Mouse (Mus musculus) frontal cortex, adult 2 months (tissue): ENCODE measurements at regions not wholly inside any gene's neighbourhood (a gene's known extent, or its start where the extent isn't known, plus 50 kb on each side); places are given as distances from the start of the nearest gene placed in this dataset.
A peak's percentile ranks its signal among the peaks of the same experiment; 100 is the strongest.

Experiments
- DNase-seq, 2 experiments: peaks; one replicate each; pipeline ENCODE4 v3.0.0; 2022; ENCODE audit warnings: low spot score in 1 of 2; ENCODE audit errors: extremely low spot score in 1 of 2

DNA sequence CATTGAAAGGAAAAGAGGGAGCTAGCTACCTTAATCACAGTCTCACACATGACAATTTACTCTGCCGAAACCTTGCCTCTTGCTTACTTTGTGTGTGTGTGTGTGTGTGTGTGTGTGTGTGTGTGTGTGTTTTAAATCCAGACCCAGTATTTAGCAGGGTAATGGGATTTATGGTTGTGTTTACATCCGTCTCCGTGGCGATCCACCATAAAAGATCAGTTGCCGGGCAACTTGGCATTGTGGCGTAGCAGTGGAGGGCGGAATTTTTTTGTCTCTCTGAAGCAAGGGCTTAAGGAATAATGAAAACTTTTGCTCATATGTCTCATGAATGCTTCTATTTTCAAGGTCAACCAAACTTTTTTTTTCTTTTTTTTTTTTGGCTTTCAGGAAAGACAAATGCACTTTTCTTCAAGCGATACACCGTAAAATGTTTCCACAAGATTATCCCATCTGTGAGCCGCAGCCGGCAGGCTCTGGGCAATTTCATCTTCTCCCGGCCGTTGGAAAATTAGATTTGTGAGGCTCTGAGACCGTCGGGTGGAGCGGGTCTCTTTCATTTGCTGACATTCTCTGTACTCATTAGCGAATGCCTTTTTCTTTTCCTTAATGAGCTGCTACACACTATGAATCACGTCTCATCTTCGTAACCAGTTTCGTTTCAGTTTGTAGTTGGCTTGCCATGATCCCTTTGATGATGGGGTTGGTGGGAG is 53.9 kb upstream of the Ptch1 start:
- no peak for DNase-seq

DNA sequence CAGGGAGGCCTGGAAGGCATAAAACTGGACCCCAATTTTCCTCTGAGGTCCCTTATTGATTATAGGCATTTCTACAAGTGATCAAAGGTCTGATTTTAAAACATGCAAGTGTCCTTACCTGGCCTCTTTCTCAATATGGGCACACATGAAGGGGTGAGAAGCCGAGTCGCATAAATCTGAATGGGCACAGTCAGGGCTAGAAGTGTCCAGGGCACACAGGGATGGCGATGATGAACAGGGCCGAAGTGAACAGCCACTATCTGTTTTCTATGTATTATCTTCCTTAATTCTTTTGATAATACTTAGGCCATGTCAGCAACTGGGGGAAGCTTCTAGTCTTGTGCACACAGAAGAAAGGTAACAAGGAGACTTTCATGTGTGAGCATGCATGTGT is 54.5 kb upstream of the Ptch1 start:
- no peak for DNase-seq

DNA sequence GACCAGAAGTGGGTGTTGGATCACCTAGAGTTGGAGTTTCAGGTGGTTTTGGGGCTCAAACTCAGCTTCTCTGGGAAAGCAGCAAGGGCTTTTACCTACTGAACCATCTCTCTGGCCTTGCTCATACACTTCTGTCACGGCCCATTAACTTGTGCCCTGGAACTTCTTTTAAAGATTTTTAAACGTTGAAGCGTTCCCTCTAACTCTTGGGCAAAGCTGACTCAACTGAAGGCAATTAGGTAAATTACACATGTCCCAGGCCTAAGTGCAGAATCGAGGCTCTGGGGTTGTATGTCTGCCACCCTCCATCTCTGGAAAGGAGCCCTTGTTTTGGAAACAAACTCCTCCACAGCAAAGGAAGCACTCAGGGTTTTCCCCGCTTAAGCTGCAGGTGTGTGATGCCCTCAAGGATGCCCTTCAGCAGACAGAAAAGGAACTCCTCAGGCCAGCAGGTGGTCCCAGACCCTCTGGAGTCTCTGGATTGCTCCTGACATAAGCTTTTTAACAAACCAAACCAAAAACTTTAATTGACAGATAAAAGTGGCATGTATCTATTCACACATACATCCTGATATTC is 58.5 kb upstream of the Ptch1 start:
- no peak for DNase-seq

DNA sequence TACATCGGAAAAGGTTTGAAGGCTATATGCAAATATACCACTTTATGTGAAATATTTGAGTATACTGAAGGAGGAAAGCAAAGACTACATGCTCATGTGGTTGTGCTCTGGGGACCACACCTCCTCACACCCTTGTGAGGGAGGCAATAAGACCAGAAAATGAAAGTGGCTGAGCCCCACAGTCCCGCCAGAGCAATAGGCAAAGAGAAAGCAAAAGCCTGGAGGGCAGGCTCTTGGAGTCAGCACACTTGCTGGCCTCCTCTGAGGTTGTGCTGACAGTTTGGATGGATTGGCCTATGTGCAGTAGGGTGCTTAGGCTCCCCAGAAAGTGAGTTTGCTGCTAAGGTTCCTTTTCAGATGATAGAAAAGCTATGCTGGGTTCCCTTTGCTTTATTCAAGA is 60.9 kb upstream of the Ptch1 start:
- DNase-seq: no peak

DNA sequence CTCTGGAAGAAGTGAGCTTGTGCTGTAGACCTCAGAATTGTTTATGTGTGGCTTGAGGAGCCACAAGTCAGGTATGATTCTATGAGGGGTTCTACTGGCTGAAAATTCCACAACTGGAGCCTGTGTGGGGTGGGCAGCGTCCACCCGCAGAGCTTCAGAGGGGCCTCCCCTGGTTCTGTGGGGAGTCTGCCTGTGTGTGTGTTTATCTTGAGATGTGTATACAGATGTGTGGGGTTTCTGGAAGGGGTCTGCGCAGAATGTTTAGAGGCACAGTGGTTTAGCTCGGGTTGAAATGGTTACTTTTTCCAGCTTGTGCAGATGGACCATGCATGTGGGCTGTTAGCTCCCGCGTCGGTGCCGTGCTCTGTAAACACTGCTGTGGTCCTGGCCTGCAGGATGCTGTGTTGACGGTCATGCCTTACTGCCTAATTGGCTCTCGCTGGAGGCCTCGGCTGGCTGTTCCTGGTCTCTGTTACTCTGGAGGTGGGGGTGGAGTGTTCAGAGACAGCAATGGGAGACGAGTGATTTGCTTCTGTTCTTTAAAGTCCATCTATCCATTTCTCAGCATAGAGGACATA is 68.3 kb upstream of the Ptch1 start:
- DNase-seq: no peak

DNA sequence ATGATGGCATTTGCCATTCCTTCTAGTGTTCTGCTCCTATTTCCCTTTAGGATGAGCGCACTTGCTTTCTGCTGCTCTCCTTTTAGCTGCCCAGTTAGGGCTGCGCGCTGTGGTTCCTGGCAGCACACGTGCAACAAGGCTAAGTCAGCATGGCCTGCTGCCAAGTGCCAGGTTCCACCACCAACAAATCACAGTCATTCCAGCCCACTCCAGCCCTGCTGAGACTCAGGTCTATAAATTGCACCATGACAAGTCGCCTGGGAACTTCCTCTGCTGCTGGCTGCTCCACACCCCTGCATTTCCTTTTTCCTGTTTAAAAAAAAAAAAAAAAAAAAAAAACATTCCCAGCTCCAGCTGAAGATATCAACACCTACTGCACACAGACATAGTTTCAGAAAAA is 69.2 kb upstream of the Ptch1 start:
- peak; percentile 42 to 74 for DNase-seq

DNA sequence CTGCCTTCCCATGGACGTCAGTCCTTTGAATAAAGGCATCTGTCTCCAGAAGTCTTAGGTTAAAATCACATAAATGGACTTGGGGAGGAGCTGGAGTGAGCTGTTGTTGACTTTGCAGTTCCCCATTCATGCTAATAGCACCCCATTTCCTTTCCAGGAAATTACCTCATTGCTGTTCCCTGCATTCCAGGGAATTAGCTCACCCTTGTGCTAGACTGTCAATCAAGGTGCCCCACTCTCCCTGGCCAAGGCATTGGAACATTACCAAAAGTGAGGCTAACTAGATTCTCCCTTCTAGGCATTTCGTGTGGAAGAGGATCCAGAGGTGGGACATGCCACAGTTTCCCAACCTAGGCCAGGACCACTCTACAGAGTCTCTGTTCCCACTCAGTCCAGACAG is 70.0 kb upstream of the Ptch1 start:
- DNase-seq: no peak

DNA sequence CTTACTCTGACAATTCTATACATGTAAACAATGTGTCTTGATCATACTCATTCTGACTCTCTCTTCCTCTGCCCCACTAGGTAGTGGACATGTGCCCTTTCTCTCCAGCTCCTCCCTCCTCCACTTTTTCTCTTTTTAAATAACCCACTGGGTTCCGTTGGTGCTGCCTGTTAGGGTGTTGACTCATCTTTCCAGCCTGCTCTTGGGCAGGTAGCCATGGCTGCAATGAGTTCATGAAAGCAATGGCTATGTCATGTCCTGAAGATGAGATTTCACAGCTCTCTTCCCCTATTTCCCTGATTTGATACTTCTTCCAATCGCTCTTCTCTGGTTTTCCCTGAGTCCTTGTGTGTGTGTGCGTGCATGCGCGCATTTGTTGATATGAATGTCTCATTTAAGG is 70.9 kb upstream of the Ptch1 start:
- no peak for DNase-seq

DNA sequence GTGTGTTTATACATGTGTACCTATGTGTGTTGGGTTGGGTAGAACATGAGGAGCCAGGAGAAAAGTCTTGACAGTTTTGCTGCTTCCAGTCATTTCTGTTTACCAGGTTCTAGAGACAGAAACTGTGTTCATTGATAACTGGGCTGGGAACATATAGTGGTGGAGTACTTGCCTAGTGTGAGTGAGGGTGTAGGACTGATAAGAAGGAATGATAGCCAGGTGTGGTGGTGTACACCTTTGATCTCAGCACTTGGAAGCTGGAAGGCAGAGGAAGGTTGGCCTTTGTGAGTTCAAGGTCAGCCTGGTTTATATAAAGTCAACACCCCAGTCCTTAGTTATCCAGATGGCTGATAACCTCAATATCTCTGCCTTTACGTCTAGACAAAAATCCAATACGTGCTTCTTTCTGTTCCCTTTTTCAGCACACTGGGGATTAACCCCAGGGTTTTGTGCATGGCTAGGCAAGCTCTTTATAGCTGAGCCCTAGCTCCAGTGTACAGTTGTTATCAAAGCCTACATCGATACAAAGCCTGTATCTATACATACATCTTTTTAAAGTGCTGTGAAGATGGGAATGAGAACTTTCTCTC is 75.8 kb upstream of the Ptch1 start:
- DNase-seq: no peak

DNA sequence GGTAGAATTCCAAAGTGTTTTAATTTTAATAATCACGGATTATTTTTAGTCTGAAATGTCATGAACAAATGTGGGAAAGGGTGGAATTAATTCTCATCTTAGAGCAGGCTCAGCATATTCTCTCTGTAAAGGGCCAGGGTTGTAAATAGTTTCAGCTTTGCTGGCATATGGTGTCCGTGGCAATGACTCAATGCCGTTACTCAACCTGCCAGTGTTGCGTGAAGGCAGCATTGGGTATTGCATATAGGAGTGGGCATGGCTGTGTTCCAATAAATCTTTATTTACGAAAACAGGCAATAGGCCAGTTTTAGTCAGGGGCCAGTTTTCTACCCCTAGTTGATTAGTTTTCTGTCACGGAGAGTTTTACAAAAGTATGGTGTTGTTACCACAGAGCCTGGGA is 81.1 kb upstream of the Ptch1 start:
- peak in 1 of 2 experiments; percentile 28 for DNase-seq

DNA sequence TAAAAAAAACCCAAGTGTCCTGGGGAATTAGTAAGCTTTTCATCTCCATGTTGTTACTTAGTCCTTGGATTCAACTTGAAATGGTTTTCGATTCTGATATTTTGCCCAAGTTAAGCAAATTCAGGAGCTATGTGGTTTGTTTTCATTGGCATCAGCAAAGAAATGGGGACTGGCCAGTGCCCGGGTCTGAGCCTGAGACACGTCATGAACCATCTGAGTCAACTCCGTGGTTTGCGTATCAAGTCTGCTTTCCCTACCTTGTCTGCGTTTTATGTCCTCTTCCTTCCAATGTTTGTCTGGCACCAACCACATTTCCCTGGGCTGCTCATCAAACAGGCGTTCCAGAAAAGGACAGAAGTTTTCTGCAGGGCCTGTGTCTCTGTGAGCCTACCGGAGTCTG is 83.7 kb upstream of the Ptch1 start:
- no peak for DNase-seq

DNA sequence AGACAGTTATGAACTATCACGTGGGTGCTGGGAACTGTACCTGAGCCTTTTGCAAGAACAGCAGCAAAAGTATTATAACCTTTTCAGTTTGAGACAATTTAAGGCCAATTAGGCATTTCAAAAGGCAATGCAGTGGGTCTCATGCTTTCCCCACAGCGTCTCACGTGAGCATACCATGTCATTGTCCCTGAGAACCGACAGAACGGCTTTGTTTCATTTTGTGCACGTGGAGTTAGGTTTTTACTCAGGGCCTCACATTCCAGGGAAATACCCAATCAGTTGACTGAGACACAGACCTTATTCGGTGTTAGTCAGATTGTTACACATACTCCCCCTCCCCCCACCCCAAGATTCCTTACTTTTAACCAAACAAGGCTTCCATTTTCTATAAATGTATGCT is 86.0 kb upstream of the Ptch1 start:
- no peak for DNase-seq

DNA sequence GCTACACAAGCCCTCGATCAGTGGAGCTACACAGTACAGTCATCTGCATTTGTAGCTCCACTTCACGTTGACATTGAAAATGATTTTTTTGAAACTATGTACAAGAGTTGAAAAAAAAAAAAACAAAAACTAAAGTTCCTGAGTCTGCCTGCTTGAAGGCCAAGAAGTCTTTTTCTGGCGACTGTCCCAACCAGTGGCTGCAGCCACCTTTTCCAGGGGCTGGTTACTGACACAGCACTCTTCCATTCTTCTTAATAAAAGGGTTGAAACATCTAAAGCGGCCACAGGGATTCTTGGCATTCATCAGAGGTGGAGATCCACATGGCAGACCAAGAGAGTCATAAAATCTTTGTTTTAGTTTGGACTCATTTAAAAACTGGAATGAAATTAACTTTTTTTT is 87.0 kb upstream of the Ptch1 start:
- DNase-seq: no peak

DNA sequence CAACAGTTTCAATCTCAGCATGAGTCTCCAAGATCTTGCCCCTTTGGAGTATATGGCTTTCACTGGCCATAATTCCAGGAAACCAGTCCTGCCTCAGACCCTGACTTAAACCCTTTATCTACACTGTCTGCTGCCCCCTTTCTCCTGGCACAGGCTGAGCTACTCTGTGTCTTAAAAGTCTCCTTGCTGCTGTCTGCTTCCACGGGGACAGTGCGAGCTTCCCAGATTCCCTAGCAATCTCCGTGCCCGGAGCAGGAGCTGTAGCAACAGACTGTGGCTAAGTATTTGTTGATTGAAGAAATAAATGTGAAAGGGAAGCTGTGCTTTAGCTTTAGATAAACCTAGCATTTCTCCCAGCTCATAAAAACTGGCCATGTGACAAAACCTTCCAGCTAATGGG is 95.2 kb upstream of the Ptch1 start:
- DNase-seq: no peak

DNA sequence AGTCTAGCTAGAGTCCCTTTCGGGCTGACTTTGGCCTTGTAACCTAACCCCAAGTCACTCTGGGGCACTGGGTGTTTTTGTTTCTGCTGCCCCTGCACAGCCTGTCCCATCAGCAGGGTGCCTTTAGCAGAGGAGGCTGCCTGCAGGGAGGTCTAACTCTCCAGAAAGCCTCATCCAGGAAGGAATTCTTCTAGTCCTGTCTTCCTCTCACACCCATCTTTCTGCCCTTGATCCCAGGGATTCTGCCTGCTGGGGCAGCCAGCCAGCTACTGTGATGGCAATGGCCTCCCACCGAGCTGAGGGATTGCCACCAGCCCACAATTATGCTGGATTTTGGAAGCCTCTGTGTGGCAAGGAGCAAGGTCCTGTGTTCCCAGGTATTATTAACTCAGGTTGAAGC is 95.6 kb upstream of the Ptch1 start:
- no peak for DNase-seq

DNA sequence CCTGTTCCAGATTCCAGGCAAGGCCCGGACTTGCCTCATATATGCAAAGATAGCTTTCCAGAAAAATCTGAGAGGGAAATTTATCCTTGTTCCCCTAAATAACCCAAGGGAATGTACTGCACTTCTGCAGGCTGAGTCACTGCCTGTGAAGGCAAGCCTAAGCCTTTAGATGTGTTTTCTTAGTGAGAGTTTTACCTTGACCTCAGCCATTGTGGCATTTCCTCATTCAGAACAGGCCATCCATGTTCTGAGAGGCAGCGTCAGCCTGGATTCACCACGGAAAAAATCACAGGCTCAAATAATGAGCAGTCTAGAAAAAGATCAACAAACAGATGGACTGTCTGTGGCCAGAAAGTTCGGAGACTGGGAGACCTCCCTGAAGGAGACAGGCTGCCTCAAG is 99.0 kb upstream of the Ptch1 start:
- no peak for DNase-seq

DNA sequence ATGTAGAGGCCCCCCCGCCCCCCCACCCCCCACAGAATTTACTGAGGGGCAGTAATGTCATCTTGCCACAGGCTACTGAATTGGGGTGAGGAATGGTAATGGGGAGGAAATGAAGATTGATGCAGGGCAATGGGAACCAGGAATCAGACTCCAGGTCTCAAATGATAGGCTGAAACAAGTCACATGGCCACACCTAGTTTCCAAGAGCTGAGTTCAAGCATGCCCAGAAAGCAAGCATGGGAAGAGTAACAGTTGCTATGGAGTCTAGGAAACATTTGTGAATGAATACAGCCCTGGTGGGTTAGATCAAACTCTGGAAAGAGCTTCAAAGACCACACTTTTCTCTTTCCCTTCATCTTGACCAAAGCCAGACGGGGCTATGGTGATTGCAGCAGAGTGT is 104.3 kb upstream of the Ptch1 start:
- no peak for DNase-seq

DNA sequence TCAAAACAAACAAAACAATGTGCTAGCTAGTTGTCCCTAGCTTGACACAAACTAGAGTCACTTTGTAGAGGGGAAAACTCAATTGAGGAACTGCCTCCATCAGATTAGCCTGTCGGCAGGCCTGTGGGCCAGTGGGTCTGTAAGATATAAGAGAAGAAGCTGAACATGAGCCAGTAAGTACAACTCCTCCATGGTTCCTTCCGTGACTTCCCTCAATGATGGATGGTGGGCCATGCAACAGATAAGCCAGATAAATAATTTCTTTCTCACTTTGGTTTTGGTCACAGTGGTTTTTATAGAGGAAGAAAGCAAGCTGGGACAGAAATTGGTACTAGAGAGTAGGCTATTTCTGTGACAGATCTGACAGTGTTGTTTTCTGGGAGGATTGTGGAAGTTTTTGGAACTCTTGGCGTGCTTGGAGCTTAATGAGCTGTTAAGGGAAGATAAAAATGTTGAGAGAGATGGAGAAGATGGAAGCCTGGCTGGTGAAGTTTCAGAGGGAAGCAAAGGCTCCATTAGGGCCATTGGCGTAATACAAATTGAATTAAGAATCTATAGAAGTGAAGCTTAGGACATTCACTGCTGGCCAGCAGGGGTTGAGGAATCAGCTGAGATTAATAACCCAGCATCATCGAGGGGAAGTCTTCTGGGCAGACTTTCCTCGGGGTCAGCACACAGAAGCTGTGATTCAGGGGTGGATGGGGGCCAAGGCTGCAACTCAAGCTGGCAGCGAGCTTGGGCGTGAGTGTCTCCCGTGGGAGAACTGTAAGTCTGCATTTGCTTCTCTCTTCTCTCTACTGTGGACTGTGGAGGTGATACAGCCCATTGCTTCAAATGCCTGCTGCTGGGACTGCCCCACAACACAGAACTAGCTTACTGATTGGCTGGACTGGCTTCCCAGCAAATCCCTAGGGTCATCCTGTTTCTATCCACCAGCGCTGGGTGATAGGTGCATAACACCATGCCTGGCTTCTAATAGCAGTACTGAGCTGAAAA is 105.2 kb upstream of the Ptch1 start:
- DNase-seq: no peak

DNA sequence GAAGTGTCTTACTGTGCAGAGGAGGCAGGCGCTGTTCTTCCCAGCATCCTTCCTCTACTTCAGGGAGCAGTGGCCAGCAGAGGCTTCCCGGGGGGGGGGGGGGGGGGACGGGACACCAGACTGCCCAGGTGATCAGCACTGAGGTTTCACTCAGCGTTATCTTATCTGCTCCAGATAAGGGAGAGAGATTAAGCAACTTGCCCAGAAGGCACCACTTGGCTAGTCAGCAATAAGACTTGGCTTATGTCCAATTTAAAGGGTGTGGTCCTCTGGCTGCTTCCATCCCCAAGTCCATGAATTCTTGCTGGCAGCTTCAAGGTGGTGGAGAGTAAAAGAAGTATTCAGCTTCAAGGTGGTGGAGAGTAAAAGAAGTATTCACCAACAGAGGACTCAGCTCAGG is 108.9 kb upstream of the Ptch1 start:
- no peak for DNase-seq

DNA sequence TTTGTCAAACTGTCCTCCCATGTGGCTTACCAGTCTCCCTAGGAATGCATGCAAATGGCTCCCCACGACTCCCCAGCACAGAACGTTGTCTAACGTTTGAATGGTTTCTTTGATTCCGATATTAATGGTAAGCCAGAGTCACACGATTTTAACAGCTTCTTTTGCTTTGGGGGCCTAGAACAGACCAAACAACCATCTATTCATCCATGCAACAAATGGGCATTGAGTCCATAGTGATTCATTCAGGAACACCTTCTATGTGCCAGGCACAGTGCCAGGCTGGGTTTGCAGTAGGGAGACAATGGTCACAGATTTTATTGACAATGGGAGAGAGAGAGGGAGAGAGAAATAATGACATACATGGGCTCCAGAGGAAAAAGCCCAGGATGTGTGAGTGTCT is 118.6 kb upstream of the Ptch1 start:
- DNase-seq: peak; percentile 21 to 46

DNA sequence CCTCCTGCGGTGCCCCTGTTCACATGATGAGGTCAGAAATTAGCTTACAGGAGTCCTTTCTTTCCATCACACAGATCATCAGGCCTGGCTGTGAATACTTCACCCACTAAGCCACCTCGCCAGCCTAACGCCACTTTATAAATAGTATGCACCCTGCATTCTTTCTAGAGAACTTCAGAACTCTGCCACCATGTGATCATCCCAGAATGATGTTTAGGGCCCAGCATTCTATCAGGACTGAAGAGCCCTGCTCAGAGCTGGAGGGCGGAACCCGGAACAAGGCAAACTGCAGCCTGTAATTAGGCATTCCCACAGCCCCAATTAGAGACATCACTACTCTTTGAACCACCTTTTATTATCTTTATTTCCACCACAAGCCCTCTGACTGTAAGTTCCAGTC is 120.2 kb upstream of the Ptch1 start:
- DNase-seq: no peak
